Mouse (Mus musculus): ENCODE measurements around the gene Robo1.

The Robo1 gene

DNA sequence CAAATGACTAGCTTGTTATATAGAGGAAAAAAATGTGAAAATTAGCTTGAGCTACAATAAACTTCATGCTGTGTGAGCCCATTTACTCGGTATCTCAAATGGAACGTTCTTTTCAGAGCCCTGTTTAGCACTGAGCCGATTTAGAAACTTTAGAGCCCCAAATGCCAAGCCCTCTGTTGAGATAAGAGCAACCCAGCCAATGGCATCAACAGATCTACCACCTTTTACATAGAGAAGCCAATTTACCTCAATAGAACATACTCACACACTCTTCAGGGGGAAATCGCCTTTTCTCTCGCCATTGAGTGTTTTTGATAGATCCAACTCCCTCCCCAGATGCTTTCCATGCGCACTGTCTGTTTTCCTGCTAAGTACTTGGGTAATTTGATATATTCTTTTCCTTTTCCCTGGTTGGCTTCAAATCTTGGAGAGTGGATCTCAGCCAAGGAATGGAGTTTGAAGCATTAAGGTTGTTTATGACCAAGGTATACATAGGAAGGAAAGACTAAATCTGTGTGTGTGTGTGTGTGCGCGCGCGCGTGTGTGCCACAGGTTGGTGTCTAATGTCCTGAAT is 378.5 kb downstream of the Robo1 start:
- no peak for DNase-seq

DNA sequence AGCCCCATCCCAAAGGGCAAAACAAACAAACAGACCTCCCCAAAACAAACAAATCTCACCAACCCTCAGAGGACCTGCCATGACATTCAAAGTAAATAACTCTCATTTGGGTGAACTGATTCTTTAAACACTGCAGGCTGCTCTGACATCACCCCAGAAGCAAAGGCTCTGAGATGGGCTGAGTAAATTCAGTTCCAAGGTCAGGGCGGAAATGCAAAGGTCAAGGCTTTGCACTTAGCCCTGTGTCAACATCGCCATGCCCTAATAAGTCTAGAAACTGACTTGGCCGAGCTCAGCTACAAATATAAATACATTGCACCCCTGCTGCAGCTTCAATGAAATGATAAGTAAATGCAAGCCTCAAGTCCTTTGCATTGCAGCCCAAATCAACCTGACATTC is 379.5 kb downstream of the Robo1 start:
- peak; percentile 25 for DNase-seq

DNA sequence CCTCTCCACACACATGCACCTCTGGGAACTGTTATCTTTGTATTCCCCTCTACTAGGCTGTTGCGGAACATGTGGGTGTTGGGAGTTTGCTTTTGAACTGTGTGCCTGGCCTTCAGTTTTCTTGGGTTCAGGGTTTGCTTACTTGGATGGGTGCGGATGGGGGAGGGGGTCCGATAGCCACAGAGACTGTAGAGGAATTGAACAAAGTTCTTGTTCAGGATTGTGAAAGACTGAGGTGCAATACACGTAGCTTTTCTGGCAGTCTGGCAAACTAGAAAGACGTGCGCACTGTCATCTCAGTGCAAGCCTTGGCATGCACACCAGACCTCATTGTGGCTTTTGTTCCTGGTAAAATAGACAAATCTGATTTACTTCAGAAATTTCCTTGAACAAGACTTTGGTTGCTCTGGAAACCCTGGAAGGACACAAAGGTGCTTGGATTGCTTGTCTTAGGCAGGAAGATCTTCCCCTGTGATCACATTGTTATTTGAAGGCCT is 380.1 kb downstream of the Robo1 start:
- no peak for DNase-seq

GRCm38 (mm10) chr16:72691909-72692308 is 383.8 kb downstream of the Robo1 start:
- DNase-seq, result no peak

- no peak for DNase-seq
Measured at GRCm38 (mm10) chr16:72693446-72694274, 385.6 kb downstream of the Robo1 start.

GRCm38 (mm10) chr16:72694787-72695186 is 386.7 kb downstream of the Robo1 start:
- DNase-seq, result no peak

DNA sequence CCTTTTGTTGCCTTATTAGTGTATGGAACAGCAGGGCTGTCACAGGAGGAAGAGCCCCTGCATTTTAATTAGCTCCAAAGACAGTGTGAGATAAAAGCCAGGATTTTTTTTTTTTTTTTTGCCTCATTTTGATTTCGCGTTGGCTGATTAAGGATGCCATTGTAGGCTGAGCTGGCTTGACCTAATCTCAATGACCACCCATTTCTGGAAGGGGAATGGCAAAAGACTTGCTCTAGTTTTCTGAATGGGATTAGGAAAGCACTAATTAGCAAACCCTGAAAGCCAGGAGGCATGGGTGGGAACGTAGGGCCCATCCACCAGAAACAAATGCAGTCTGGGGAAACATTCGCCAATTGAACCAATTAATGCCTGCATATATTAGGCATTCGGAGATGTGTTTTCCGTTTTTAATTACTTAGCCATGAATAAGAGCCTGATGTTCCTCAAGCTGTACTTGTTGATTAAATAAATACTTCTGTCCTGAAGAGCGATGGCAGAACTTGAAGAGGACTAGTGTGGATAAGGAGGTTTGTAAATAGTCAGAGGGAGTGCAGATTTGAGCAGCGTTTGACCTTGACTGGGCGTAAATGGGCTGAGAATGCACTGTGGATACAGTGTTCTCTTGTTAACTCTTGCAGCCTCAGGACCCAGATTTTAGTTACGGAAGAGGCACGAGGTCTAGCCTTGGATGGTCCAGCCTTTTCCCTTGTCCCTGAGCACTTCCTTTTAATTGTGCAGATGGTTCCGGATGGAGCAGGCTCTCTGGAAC is 391.3 kb downstream of the Robo1 start:
- no peak for DNase-seq

GRCm38 (mm10) chr16:72700297-72700696 is 392.2 kb downstream of the Robo1 start:
- no peak for DNase-seq

DNA sequence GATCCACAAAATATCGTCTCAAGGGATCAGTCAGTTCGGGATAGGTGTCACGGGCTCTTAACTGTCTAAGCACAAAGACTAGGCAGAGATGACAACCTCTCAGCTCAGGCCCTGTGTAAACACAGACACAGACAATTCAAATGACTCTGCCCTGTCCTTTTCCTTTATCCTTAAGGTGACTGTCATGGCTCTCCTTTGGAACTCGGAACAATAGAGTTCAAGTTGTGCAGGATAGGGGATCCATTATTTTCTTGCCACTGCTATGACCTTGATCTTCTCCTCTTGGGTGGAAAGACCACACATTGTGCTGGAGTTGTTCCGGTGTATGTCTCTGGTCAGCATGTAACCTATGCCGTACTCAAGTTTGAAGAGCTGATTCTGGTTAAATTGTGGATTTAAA is 395.4 kb downstream of the Robo1 start:
- no peak for DNase-seq

- no peak for DNase-seq
Measured at GRCm38 (mm10) chr16:72705851-72706250, 397.7 kb downstream of the Robo1 start.

DNA sequence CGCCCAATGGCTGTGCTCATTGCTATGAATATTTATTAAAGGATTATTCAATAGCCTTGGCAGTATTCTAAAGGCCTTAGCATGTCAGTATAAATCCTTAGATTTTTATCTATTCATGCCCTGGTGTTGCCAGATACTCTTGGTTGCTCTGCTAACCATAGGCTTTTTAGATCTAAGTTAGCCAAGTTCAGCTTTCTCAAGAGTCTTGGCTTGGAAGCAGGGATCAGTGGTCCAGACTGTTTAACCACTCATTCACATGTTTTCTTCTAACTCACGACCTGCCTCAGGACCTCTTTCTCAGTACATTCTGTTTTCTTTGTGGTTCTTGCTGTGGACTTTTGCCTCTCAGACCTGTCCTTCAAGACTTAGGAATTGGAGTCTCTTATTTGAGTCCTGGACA is 400.4 kb downstream of the Robo1 start:
- no peak for DNase-seq

GRCm38 (mm10) chr16:72717118-72717802 is 409.2 kb downstream of the Robo1 start:
- DNase-seq, result no peak

DNA sequence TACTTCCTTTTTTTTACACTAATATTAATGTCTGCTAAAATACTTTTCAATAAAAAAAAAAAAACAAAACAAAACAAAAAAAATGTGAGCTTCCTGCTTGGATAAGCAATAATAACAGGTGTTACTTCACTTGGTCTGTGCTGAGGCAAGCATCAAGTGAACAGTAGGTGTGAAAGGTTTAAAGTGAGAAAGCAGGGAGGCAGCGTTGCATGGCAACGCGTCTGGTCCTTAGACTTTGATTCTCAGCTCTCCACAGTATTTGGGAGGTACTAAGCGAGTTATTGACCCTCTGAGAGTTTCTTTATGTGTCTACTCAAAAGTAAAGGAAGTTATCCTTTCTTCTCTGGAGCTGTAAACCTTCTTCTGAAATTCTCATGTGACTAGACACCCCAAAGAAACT is 411.0 kb downstream of the Robo1 start:
- DNase-seq, result no peak

DNA sequence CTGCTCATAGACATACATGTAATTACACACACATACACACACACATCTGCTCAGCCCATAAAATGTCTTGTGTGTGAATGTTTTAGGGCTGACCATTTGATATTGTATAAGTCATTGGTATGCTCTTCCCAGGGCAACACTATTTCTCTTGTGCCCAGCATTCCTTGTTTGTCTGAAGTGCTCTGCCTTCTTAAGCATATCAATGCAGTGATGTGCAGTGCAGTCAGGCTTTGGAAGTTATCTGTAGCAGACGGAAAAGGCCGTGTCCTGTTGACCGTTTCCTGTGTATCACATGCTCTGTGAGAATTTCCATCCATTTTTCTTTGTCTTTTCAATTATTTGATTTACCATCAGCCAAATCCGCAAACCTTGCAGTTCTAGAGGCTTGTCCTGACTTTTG is 412.9 kb downstream of the Robo1 start:
- no peak for DNase-seq

- DNase-seq, result peak; percentile 17
Measured at GRCm38 (mm10) chr16:72721713-72722481, 413.8 kb downstream of the Robo1 start.

DNA sequence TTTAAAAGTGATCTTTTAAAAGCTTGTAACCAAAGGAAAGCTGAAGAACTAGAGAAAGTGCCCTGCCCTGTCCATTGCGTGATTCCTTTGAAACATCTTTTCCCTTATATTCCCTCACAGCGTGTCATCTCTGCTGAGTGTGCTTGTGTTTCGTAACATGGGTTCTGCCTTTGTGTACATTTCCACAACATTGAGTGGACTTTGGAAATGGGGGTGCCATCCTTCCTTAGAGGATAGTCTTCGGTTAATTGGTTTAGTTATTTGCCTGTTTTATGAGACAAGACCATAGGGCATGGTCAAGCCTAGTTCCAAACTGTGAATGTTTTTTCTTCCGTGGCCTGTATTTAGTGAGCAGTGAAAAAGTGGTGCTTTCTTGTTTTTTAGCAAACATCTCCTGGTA is 426.1 kb downstream of the Robo1 start:
- no peak for DNase-seq

- peak; percentile 53 for DNase-seq
Measured at GRCm38 (mm10) chr16:72735175-72735574, 427.1 kb downstream of the Robo1 start.

DNA sequence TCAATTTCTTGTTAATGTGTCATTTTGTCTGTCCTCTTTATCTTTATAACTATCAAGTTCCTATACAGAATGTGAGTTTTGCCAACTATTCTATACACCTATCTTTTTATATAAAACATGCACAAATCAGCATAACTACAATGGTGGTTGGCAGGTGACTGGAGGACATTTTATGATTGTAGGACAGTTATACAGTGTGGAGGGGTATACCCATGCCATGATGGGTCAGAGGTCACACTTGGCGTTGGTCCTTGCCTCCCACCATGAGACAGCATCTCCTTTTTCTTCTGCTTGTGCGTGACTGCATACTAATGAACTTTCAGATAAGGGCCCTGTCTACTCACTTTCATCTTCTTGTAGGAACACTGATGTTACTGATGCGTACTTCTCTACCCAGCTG is 427.5 kb downstream of the Robo1 start:
- no peak for DNase-seq

- peak; percentile 31 for DNase-seq
Measured at GRCm38 (mm10) chr16:72737154-72737553, 429.0 kb downstream of the Robo1 start.

- no peak for DNase-seq
Measured at GRCm38 (mm10) chr16:72740218-72740617, 432.1 kb downstream of the Robo1 start.

DNA sequence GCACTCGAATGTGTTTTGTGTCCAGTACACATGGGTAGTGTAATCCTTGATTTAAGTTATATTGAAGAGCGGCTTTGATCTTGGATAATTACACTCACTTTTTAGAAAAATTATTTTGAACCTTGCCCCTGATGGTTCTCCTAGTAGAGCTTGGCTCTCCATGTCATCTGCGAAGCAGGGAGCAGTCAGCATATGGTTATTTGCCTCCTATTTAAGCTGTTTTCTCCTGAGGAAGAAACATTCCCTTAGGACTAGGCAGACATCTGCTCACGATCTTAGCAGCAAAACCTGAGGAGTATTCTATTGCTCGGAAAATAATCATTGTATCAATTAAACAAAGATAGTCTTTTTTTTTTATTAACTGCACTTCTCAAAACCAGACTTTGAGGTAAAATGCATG is 439.6 kb downstream of the Robo1 start:
- DNase-seq, result no peak

Measured in lung, postnatal 36 days (tissue).